Mouse (Mus musculus): ENCODE data around the gene Rbp4. TPM values are rescaled to one million over a fixed set of nuclear protein-coding genes. Genes with fewer than 3 reads are reported as not detected.

Rbp4 gene
- polyA plus RNA-seq (2015; fragmentation: Nextera tagmentation; extraction: Ambion mirVana): 0.65 and 6.0 TPM in 2 replicates

DNA sequence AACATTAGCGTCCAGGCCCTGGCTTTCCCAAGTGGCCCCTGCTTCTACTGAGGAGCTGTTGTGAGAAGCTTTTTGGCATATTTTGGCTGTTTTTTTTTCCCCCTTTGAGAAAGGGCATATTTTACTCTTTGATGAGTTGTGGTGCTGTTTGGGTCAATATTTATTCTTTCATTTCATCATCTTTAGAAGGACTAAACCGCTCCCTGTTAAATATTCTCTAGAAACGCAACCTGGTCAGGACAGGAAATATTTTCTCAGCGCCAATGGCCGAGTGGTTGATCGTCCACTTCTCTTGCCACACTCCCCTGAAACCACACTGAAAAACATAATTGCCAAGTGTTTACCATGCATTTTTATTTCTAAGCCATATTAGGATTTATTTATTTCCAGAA, at the start of gene Rbp4:
TSS of gene Rbp4 (minus strand) at position 63 of the 392 bp plus-strand sequence.
- H3K4me3 ChIP-seq: peak within 1 kb of the TSS; percentile 53
- H3K4me1 ChIP-seq: peaks cover 8% of the 10 kb centered on the region
- peak within 1 kb of the TSS; percentile 54 for H3K9ac ChIP-seq
- no peaks in the 10 kb centered on the region for H3K36me3 ChIP-seq (ENCODE audit: poor library complexity, severe bottlenecking)
- H3K4me2 ChIP-seq: peak within 1 kb of the TSS; percentile 85
- 76% methylated on average over 6 of the region's 6 CpGs for WGBS
- ATAC-seq: no peak
- H3K9me3 ChIP-seq (replicated peaks): no peaks in the 10 kb centered on the region
- peaks cover 33% of the 10 kb centered on the region for H3K27me3 ChIP-seq
- no peak within 1 kb of the TSS for H3K27ac ChIP-seq

DNA sequence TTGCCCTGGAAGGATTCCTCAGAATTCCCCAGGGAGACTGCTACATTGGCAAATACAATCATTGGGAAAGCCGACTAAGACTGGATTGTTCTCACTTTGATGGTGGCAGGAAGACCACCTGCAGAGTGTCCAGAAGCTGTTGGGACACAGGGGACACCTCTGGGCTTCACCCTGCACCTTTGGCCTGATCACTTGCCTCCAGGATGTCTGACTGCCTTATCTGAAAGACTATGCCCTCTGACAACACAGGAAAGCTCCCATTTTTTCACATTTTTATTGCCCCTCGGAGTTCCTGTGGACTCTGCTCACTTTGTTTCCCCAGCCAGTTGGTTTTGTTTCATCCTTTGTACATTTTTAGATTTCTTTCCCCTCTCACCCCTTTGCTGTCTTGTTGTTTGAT, 39.6 kb upstream of the Rbp4 start:
- WGBS: 62% methylated on average over 2 of the region's 2 CpGs
- Histone ChIP-seq H3K36me3 (ENCODE audit: poor library complexity, severe bottlenecking) (no peaks in the 10 kb centered on the region), H3K27ac (no peak overlapping the region), H3K4me2 (no peak overlapping the region), H3K27me3 (no peaks in the 10 kb centered on the region), H3K9me3 (replicated peaks) (no peaks in the 10 kb centered on the region), H3K4me3 (no peak overlapping the region), H3K4me1 (no peaks in the 10 kb centered on the region), H3K9ac (no peak overlapping the region)
- no peak for ATAC-seq

GRCm38 (mm10) chr19:38161648-38162354, 36.7 kb upstream of the Rbp4 start:
- no peaks in the 10 kb centered on the region for H3K27me3 ChIP-seq
- H3K9ac ChIP-seq: no peak overlapping the region
- H3K4me1 ChIP-seq: no peaks in the 10 kb centered on the region
- 92% methylated on average over 21 of the region's 21 CpGs for WGBS
- no peaks in the 10 kb centered on the region for H3K9me3 ChIP-seq (replicated peaks)
- no peak overlapping the region for H3K27ac ChIP-seq
- H3K4me2 ChIP-seq: no peak overlapping the region
- no peaks in the 10 kb centered on the region for H3K36me3 ChIP-seq (ENCODE audit: poor library complexity, severe bottlenecking)
- no peak for ATAC-seq
- no peak overlapping the region for H3K4me3 ChIP-seq

DNA sequence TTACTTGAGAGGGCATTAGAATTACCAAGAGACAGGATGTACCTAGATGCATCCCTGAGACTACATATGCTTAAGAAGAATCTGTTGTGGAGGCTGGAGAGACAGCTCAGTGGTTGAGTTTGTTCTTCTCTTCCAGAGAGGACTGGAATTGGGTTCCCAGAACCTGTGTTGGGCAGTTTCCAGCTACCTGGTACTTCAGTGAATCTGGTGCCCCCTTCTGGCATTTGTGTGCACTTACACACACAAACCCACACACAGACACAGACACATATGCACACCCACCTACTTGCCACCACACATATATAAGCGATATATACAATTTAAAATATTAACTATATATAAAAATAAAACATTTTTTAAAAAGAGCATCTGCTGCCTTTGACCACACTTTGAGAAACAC, 31.2 kb upstream of the Rbp4 start:
- Histone ChIP-seq H3K27ac (no peak overlapping the region), H3K9ac (no peak overlapping the region), H3K27me3 (no peaks in the 10 kb centered on the region), H3K36me3 (ENCODE audit: poor library complexity, severe bottlenecking) (no peaks in the 10 kb centered on the region), H3K4me3 (no peak overlapping the region), H3K9me3 (replicated peaks) (no peaks in the 10 kb centered on the region), H3K4me1 (no peaks in the 10 kb centered on the region), H3K4me2 (no peak overlapping the region)
- WGBS: 100% methylated on average over 1 of the region's 1 CpGs
- no peak for ATAC-seq

GRCm38 (mm10) chr19:38143540-38144271, 18.6 kb upstream of the Rbp4 start:
- no peak overlapping the region for H3K4me3 ChIP-seq
- H3K9me3 ChIP-seq (replicated peaks): no peaks in the 10 kb centered on the region
- H3K36me3 ChIP-seq (ENCODE audit: poor library complexity, severe bottlenecking): no peaks in the 10 kb centered on the region
- H3K4me1 ChIP-seq: no peaks in the 10 kb centered on the region
- WGBS: 81% methylated on average over 4 of the region's 4 CpGs
- ATAC-seq: no peak
- no peak overlapping the region for H3K9ac ChIP-seq
- H3K27me3 ChIP-seq: no peaks in the 10 kb centered on the region
- H3K4me2 ChIP-seq: no peak overlapping the region
- H3K27ac ChIP-seq: no peak overlapping the region

DNA sequence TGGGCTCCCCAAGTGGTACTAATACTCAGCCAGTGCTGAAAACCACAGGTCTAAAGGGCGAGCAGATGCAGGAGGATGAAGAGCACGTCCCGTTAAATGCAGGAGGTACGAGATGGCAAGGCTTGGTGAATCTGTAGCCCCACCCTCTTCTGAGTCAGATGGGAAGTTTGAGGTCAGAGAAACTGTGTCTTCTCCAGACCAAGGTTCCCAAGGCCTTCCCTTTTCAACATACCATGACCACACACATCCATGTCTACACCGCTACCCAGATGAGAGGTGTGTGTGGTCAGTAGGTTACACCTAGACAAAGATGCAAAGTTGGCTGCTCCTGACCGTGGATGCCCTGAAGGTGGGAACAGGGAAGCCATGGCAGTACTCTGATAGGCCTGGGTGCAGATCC, 9.7 kb upstream of the Rbp4 start:
- no peak overlapping the region for H3K27ac ChIP-seq
- H3K4me2 ChIP-seq: no peak overlapping the region
- H3K9me3 ChIP-seq (replicated peaks): no peaks in the 10 kb centered on the region
- H3K9ac ChIP-seq: no peak overlapping the region
- H3K36me3 ChIP-seq (ENCODE audit: poor library complexity, severe bottlenecking): no peaks in the 10 kb centered on the region
- H3K27me3 ChIP-seq: no peaks in the 10 kb centered on the region
- no peak for ATAC-seq
- WGBS: 91% methylated on average over 6 of the region's 6 CpGs
- no peaks in the 10 kb centered on the region for H3K4me1 ChIP-seq
- H3K4me3 ChIP-seq: no peak overlapping the region

GRCm38 (mm10) chr19:38133986-38134385, 8.9 kb upstream of the Rbp4 start:
- no peaks in the 10 kb centered on the region for H3K9me3 ChIP-seq (replicated peaks)
- H3K4me1 ChIP-seq: no peaks in the 10 kb centered on the region
- no peak overlapping the region for H3K9ac ChIP-seq
- H3K27ac ChIP-seq: no peak overlapping the region
- H3K4me3 ChIP-seq: no peak overlapping the region
- H3K27me3 ChIP-seq: no peaks in the 10 kb centered on the region
- H3K4me2 ChIP-seq: no peak overlapping the region
- 79% methylated on average over 11 of the region's 11 CpGs for WGBS
- H3K36me3 ChIP-seq (ENCODE audit: poor library complexity, severe bottlenecking): no peaks in the 10 kb centered on the region
- no peak for ATAC-seq

GRCm38 (mm10) chr19:38132481-38132880, 7.4 kb upstream of the Rbp4 start, which contains the start of gene Pde6c:
Gene Pde6c, plus strand, starts transcription at chr19:38132781.
- no peak within 1 kb of the TSS for H3K9ac ChIP-seq
- no peaks in the 10 kb centered on the region for H3K4me1 ChIP-seq
- H3K27me3 ChIP-seq: no peaks in the 10 kb centered on the region
- no peaks in the 10 kb centered on the region for H3K36me3 ChIP-seq (ENCODE audit: poor library complexity, severe bottlenecking)
- H3K4me2 ChIP-seq: no peak within 1 kb of the TSS
- no peak within 1 kb of the TSS for H3K4me3 ChIP-seq
- WGBS: 78% methylated on average over 6 of the region's 6 CpGs
- no peaks in the 10 kb centered on the region for H3K9me3 ChIP-seq (replicated peaks)
- H3K27ac ChIP-seq: no peak within 1 kb of the TSS
- no peak for ATAC-seq

DNA sequence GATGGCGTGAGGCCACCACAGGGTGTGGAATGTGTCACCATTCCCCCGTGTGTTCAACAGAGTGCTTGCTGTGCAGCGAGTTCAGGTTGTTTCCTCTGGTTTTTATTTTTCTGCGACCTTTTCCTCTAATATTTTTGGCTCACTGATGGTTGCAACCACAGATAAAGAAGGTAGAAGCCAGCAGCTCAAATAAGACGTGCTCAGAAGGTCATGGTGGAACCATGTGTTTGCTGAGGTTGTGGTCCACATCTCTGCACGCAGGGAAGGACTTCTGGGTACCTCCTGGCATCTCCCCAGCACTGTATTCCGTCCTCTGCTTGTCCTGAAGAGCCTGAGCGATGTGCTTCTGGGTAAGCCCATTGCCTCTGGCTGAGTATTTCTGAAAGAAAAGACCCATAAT, 1.6 kb upstream of the Rbp4 start:
- Histone ChIP-seq H3K27me3 (peaks cover 33% of the 10 kb centered on the region), H3K9me3 (replicated peaks) (no peaks in the 10 kb centered on the region), H3K36me3 (ENCODE audit: poor library complexity, severe bottlenecking) (no peaks in the 10 kb centered on the region), H3K4me3 (no peak overlapping the region), H3K4me1 (peaks cover 8% of the 10 kb centered on the region), H3K9ac (no peak overlapping the region), H3K27ac (no peak overlapping the region), H3K4me2 (no peak overlapping the region)
- no peak for ATAC-seq
- WGBS: 77% methylated on average over 8 of the region's 8 CpGs

DNA sequence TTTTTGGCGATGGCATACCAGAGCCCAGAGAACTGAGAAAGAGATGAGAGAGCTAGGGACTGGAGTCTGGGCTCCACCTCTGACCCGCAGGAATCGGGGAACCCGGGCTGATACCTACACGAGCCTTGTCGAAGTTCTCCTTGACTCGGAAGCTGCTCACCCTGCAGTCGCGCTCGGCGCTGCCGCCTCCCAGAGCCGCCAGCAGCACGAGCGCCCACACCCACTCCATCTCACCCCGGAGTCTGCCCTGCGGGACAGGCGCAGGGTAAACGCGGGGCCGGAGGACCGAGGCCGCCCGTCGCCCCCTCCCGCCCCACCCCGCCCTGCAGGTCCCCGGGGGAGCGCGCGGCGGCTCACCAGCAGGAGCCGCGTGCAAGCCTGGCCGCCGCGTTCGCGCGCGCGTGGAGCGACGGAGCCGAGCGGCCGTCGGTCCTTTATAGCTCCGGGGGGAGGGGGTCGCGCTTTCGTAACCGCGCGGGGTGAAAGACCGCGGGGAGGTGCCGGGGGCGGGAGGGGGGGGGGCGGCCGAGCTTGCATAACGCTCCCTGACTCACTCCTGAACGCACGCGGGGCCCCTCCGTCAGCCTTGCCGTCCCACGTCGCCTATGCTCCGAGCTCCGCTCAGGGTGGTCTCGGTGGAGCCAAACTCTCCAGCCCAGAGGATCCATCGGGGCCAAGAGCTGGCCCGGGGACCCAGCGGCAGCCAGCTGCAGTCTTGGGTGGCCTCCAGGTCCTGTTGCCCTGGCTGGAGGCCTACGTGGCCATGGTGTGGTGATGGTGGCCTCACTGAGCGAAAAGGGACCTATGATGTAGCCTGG, 471 bp downstream of the Rbp4 start:
- no peaks in the 10 kb centered on the region for H3K9me3 ChIP-seq (replicated peaks)
- peaks cover 8% of the 10 kb centered on the region for H3K4me1 ChIP-seq
- peak overlapping the region; percentile 54 for H3K9ac ChIP-seq
- no peaks in the 10 kb centered on the region for H3K36me3 ChIP-seq (ENCODE audit: poor library complexity, severe bottlenecking)
- H3K27me3 ChIP-seq: peaks cover 33% of the 10 kb centered on the region
- ATAC-seq: peak; percentile 80
- 2% methylated on average over 44 of the region's 77 CpGs for WGBS
- peak overlapping the region; percentile 53 for H3K4me3 ChIP-seq
- H3K4me2 ChIP-seq: peak overlapping the region; percentile 85
- no peak overlapping the region for H3K27ac ChIP-seq

DNA sequence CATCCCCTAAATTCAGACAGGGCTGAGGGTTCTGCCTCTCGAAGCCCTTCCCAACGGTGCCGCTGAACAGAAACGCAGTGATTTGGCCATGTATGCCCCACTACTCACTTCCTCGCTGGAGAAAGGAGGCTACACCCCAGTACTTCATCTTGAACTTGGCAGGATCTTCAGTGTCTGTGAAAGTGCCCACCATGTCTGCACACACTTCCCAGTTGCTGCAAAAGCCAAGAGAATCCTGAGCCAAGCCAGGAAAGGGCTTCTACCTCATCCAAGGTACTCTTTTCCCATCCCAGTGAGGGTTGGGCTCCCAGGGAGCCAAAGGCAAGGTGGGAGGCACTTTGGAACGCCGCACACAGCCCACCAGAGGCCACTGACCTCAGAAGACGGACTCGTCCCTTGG, 1.2 kb downstream of the Rbp4 start:
- no peak; the same call in 1 of the 2 replicates for ATAC-seq
- Histone ChIP-seq H3K4me3 (peak overlapping the region; percentile 53), H3K4me1 (peaks cover 8% of the 10 kb centered on the region), H3K9ac (no peak overlapping the region), H3K27ac (no peak overlapping the region), H3K4me2 (peak overlapping the region; percentile 85), H3K27me3 (peaks cover 33% of the 10 kb centered on the region), H3K9me3 (replicated peaks) (no peaks in the 10 kb centered on the region), H3K36me3 (ENCODE audit: poor library complexity, severe bottlenecking) (no peaks in the 10 kb centered on the region)
- WGBS: 32% methylated on average over 9 of the region's 9 CpGs
